Mouse (Mus musculus): ENCODE measurements around the gene Tbc1d9.

DNA sequence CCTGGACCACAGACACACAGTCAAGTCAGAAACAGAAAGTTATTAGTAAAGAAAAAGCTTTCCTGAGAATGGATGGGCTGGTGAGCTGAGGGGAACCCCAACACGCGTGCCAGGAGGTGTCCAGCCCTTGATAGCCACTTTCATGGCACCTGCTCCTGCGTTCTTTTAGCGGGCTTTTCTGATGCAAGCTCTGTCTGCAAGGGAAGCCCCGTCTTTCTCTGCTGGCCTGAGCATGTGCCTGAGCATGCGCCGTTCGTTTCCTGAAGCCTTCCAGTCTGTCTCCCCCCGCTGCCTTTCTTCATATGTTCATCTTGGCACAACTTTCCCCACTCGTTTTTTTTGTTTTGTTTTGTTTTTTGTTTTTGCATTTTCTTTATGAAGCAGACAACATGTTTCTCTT lies 10.5 kb downstream of the Tbc1d9 start:
- TF ChIP-seq CTCF (IDR thresholded peaks at IDR 0.05; ENCODE audit: borderline replicate concordance, insufficient read depth, low read length): no peak
- no peak for TF ChIP-seq POLR2A (IDR thresholded peaks at IDR 0.05; ENCODE audit: low read depth, low read length)
